Mouse (Mus musculus) neural tube, postnatal 0 days (tissue): ENCODE data around the gene Gm4133. TPM values are rescaled to one million over a fixed set of nuclear protein-coding genes. Genes with fewer than 3 reads are reported as not detected.

Source experiments
- polyA plus RNA-seq: library from polyadenylated mRNA; unstranded; fragments of >200 nt; fragmentation: Nextera tagmentation; extraction: Ambion mirVana; gene quantifications from 2 replicates; pipeline ENCODE4 v1.2.1, GENCODE M21; 2015

Gene Gm4133
- polyA plus RNA-seq: not detected in 2 replicates

DNA sequence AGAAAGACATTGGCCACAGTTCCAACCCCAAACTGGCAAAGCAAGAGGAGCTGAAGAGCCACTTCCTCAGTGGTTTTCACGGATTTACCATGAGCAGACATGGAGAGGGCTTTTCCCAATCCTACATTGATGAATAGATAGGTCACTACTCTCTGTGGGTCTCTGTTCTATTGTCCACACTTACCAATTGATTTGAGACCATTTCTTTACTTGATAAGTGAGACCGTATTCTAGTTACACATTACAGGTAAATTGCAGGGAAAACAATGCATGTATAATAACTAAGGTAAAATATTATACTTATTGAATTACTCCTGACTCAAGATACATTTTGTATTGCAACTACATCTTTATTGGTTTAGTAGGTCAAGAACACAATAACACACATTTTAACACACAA lies at the start of gene Gm4133:
Gene Gm4133, minus strand, starts transcription at position 101 of the 400 bp plus-strand sequence.

DNA sequence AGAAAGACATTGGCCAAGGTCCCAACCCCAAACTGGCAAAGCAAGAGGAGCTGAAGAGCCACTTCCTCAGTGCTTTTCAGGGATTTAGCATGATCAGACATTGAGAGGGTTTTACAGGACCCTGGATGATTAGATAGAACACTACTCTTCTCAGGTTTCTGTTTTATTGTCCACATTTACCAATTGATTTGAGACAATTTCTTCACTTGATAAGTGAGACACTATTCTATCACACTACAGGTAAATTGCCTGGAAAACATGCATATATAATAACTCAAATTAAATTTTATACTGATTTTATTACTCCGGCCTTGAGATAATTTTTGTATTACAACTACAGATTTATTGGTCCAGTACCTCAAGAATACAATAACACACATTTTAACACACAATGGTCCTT lies 41.4 kb upstream of the Gm4133 start, which contains the start of gene Gm5728:
Gene Gm5728, minus strand, starts transcription at position 101 of the 400 bp plus-strand sequence.

Other genes starting within 250 kb of the Gm4133 start
- not detected in 2 replicates for gene Vmn1r91, start 234.4 kb downstream of the Gm4133 start, polyA plus RNA-seq
- not detected in 2 replicates for gene Gm16442, start 211.5 kb downstream of the Gm4133 start, polyA plus RNA-seq
- gene Vmn1r93, start 195.0 kb downstream of the Gm4133 start, polyA plus RNA-seq: not detected in 2 replicates
- gene Vmn1r94, start 165.7 kb downstream of the Gm4133 start, polyA plus RNA-seq: not detected in 2 replicates
- not detected in 2 replicates for gene Vmn1r95, start 140.4 kb downstream of the Gm4133 start, polyA plus RNA-seq
- gene Gm6164, start 128.5 kb downstream of the Gm4133 start, polyA plus RNA-seq: not detected in 2 replicates
- gene Gm4498, start 100.2 kb downstream of the Gm4133 start, polyA plus RNA-seq: not detected in 2 replicates
- gene Gm5890, start 71.2 kb downstream of the Gm4133 start, polyA plus RNA-seq: not detected in 2 replicates
- gene Gm5728, start 41.3 kb upstream of the Gm4133 start, polyA plus RNA-seq: not detected in 2 replicates
- not detected in 2 replicates for gene Vmn1r100, start 83.9 kb upstream of the Gm4133 start, polyA plus RNA-seq
- gene Vmn1r101, start 108.5 kb upstream of the Gm4133 start, polyA plus RNA-seq: not detected in 2 replicates
- not detected in 2 replicates for gene Gm10670, start 140.9 kb upstream of the Gm4133 start, polyA plus RNA-seq
- not detected in 2 replicates for gene Vmn1r103, start 176.5 kb upstream of the Gm4133 start, polyA plus RNA-seq
- gene Vmn1r104, start 199.8 kb upstream of the Gm4133 start, polyA plus RNA-seq: not detected in 2 replicates
- gene Gm5726, start 211.7 kb upstream of the Gm4133 start, polyA plus RNA-seq: not detected in 2 replicates
- not detected in 2 replicates for gene Gm4141, start 242.2 kb upstream of the Gm4133 start, polyA plus RNA-seq